Mouse (Mus musculus) forebrain, postnatal 0 days (tissue): ENCODE results near the gene Uqcc2. TPM values are rescaled to one million over a fixed set of nuclear protein-coding genes. Genes with fewer than 3 reads are reported as not detected.

Source experiments
- ATAC-seq: fragments of 200-750 bp; cut with Nextera tagmentation; 2 replicates; pipeline ENCODE4 v1.8.0; 2017; ENCODE audit warnings: mild to moderate bottlenecking, moderate library complexity
- DNase-seq: peaks from one replicate; pipeline ENCODE4 v3.0.0-alpha.2; 2015
- H3K27ac ChIP-seq: fragments of 300-500 bp; sonication (generic); 2 replicates; pipeline ENCODE4 v1.5.1; 2014; ENCODE audit warnings: low read depth, mild to moderate bottlenecking, antibody characterized with exemption, low read length, moderate library complexity, mixed read lengths
- H3K27me3 ChIP-seq: fragments of 300-500 bp; sonication (generic); 2 replicates; pipeline ENCODE4 v1.6.1; 2014; ENCODE audit warnings: mild to moderate bottlenecking, low read length, mixed read lengths; ENCODE audit not compliant: insufficient read depth
- H3K36me3 ChIP-seq: fragments of 300-500 bp; sonication (generic); 2 replicates; pipeline ENCODE4 v1.6.1; 2014; ENCODE audit warnings: mild to moderate bottlenecking, moderate library complexity; ENCODE audit not compliant: insufficient read depth
- H3K4me1 ChIP-seq: fragments of 300-500 bp; sonication (generic); 2 replicates; pipeline ENCODE4 v1.6.1; 2014; ENCODE audit warnings: antibody characterized with exemption; ENCODE audit not compliant: insufficient read depth
- H3K4me2 ChIP-seq: fragments of 300-500 bp; sonication (generic); 2 replicates; pipeline ENCODE4 v1.6.1; 2014; ENCODE audit warnings: low read depth, mild to moderate bottlenecking, moderate library complexity
- H3K4me3 ChIP-seq: fragments of 300-500 bp; sonication (generic); 2 replicates; pipeline ENCODE4 v1.5.1; 2014; ENCODE audit warnings: low read depth, low read length, mixed read lengths
- H3K9ac ChIP-seq: fragments of 300-500 bp; sonication (generic); 2 replicates; pipeline ENCODE4 v1.6.1; 2014; ENCODE audit warnings: mild to moderate bottlenecking
- H3K9me3 ChIP-seq: fragments of 300-500 bp; sonication (generic); 2 replicates; pipeline ENCODE4 v1.6.1; 2016; ENCODE audit warnings: low read length
- CTCF ChIP-seq: sonication (generic); IDR thresholded peaks from 2 replicates; pipeline ENCODE4 v1.5.1; 2016; ENCODE audit warnings: antibody characterized with exemption, control low read depth, low read depth
- WGBS: fragments of 180-500 bp; shearing (Covaris S2); extraction: QIAGEN DNeasy Blood & Tissue Kit; methylation state at CpG from one replicate; pipeline ENCODE4 v1.1.7; 2014; 5-methylcytosine and 5-hydroxymethylcytosine counted together
- polyA plus RNA-seq: library from polyadenylated mRNA; unstranded; fragments of >200 nt; fragmentation: Nextera tagmentation; extraction: Ambion mirVana; gene quantifications from 2 replicates; pipeline ENCODE4 v1.2.1, GENCODE M21; 2015
- total RNA-seq: library from RNA; depleted of rRNA; stranded (reverse); fragments of >200 nt; gene quantifications from 2 replicates; pipeline ENCODE4 v1.2.3, GENCODE M21; 2014

The Uqcc2 gene
- total and polyA plus RNA-seq, 2 experiments from 2014 or later: 214 to 388 TPM

- WGBS: 93% methylated on average over 10 of the region's 10 CpGs
- ATAC-seq (no peak), DNase-seq (no peak)
- Histone ChIP-seq H3K9ac (no peak overlapping the region), H3K27me3 (no peaks in the 10 kb centered on the region), H3K36me3 (no peaks in the 10 kb centered on the region), H3K4me3 (no peak overlapping the region), H3K27ac (no peak overlapping the region), H3K4me2 (no peak overlapping the region), H3K9me3 (no peaks in the 10 kb centered on the region), H3K4me1 (peaks cover 11% of the 10 kb centered on the region; the same call in 1 of the 2 replicates)
- no peak for TF ChIP-seq CTCF
These were observed 1.5 kb downstream of the Uqcc2 start for GRCm38 (mm10) chr17:27132238-27132637.

GRCm38 (mm10) chr17:27131240-27131665 lies 2.5 kb downstream of the Uqcc2 start:
- H3K4me3 ChIP-seq: no peak overlapping the region
- ATAC-seq: no peak
- H3K4me2 ChIP-seq: no peak overlapping the region
- no peaks in the 10 kb centered on the region for H3K36me3 ChIP-seq
- H3K27me3 ChIP-seq: no peaks in the 10 kb centered on the region
- WGBS: 81% methylated on average over 10 of the region's 10 CpGs
- no peak for DNase-seq
- H3K9ac ChIP-seq: no peak overlapping the region
- H3K9me3 ChIP-seq: no peaks in the 10 kb centered on the region
- H3K27ac ChIP-seq: no peak overlapping the region
- peaks cover 11% of the 10 kb centered on the region; the same call in 1 of the 2 replicates for H3K4me1 ChIP-seq
- TF ChIP-seq CTCF: no peak

- WGBS: 62% methylated on average over 9 of the region's 9 CpGs
- DNase-seq: no peak
- Histone ChIP-seq H3K27me3 (no peaks in the 10 kb centered on the region), H3K4me3 (no peak overlapping the region), H3K27ac (no peak overlapping the region), H3K4me1 (peaks cover 11% of the 10 kb centered on the region; the same call in 1 of the 2 replicates), H3K9ac (0 out of 2 replicates have a peak overlapping the region, but pooled peaks have one; percentile 6), H3K4me2 (no peak overlapping the region), H3K36me3 (0 out of 2 replicates have a peak, but pooled peaks cover under 1% of the 10 kb centered on the region), H3K9me3 (no peaks in the 10 kb centered on the region)
- no peak for TF ChIP-seq CTCF
- no peak for ATAC-seq
These were observed 3.5 kb downstream of the Uqcc2 start for GRCm38 (mm10) chr17:27130246-27130645.

- Histone ChIP-seq H3K36me3 (0 out of 2 replicates have a peak, but pooled peaks cover 5% of the 10 kb centered on the region), H3K4me1 (peaks cover 11% of the 10 kb centered on the region; the same call in 1 of the 2 replicates), H3K9me3 (no peaks in the 10 kb centered on the region), H3K4me2 (no peak overlapping the region), H3K27ac (no peak overlapping the region), H3K4me3 (no peak overlapping the region), H3K9ac (0 out of 2 replicates have a peak overlapping the region, but pooled peaks have one; percentile 6), H3K27me3 (no peaks in the 10 kb centered on the region)
- 85% methylated on average over 7 of the region's 7 CpGs for WGBS
- DNase-seq (no peak), ATAC-seq (no peak)
- no peak for TF ChIP-seq CTCF
These were observed 3.9 kb downstream of the Uqcc2 start for GRCm38 (mm10) chr17:27129819-27130218.

GRCm38 (mm10) chr17:27129291-27129690 lies 4.4 kb downstream of the Uqcc2 start:
- Histone ChIP-seq H3K4me1 (peaks cover 11% of the 10 kb centered on the region; the same call in 1 of the 2 replicates), H3K9me3 (no peaks in the 10 kb centered on the region), H3K27me3 (no peaks in the 10 kb centered on the region), H3K9ac (no peak overlapping the region), H3K36me3 (0 out of 2 replicates have a peak, but pooled peaks cover 10% of the 10 kb centered on the region), H3K4me3 (no peak overlapping the region), H3K4me2 (no peak overlapping the region), H3K27ac (no peak overlapping the region)
- no peak for ATAC-seq
- TF ChIP-seq CTCF: no peak
- 55% methylated on average over 13 of the region's 13 CpGs for WGBS
- no peak for DNase-seq

GRCm38 (mm10) chr17:27128189-27128588 lies 5.5 kb downstream of the Uqcc2 start:
- H3K4me1 ChIP-seq: peaks cover 8% of the 10 kb centered on the region; the same call in 1 of the 2 replicates

GRCm38 (mm10) chr17:27126974-27127373 lies 6.7 kb downstream of the Uqcc2 start:
- no peak overlapping the region for H3K4me3 ChIP-seq
- ATAC-seq: no peak
- TF ChIP-seq CTCF: no peak
- no peak overlapping the region for H3K27ac ChIP-seq
- no peak overlapping the region for H3K9ac ChIP-seq
- no peaks in the 10 kb centered on the region for H3K9me3 ChIP-seq
- WGBS: 85% methylated on average over 10 of the region's 10 CpGs
- H3K4me2 ChIP-seq: no peak overlapping the region
- DNase-seq: no peak
- 0 out of 2 replicates have a peak, but pooled peaks cover 3% of the 10 kb centered on the region for H3K4me1 ChIP-seq
- peaks cover 22% of the 10 kb centered on the region; the same call in 1 of the 2 replicates for H3K36me3 ChIP-seq
- H3K27me3 ChIP-seq: no peaks in the 10 kb centered on the region

More at GRCm38 (mm10) chr17:27128189-27128588, 5.5 kb downstream of the Uqcc2 start:
- Histone ChIP-seq H3K27ac (no peak overlapping the region), H3K9ac (no peak overlapping the region), H3K36me3 (0 out of 2 replicates have a peak, but pooled peaks cover 16% of the 10 kb centered on the region), H3K9me3 (no peaks in the 10 kb centered on the region), H3K27me3 (no peaks in the 10 kb centered on the region), H3K4me2 (no peak overlapping the region), H3K4me3 (no peak overlapping the region)
- 90% methylated on average over 5 of the region's 5 CpGs for WGBS
- no peak for DNase-seq
- no peak for TF ChIP-seq CTCF
- no peak for ATAC-seq
